Mouse (Mus musculus) ES-E14 (cell line): ENCODE data around the gene Tnik. TPM values are rescaled to one million over a fixed set of nuclear protein-coding genes. Genes with fewer than 3 reads are reported as not detected.

ENCODE experiments used
- DNase-seq: peaks from one replicate; pipeline ENCODE4 v3.0.0-alpha.2; 2013; ENCODE audit warnings: low read depth, low spot score
- H3K27ac ChIP-seq: 2 replicates; pipeline ENCODE4 v1.5.1; 2012; ENCODE audit warnings: low read depth, mild to moderate bottlenecking, low read length, moderate library complexity, mixed read lengths; ENCODE audit not compliant: poor library complexity, insufficient read depth, severe bottlenecking
- H3K36me3 ChIP-seq: 2 replicates; pipeline ENCODE4 v1.6.1; 2012; ENCODE audit warnings: mild to moderate bottlenecking, low read length, moderate library complexity, mixed read lengths; ENCODE audit not compliant: control insufficient read depth, poor library complexity, insufficient read depth, severe bottlenecking
- H3K4me1 ChIP-seq, 2 experiments: fragments of 150-350 bp in 1 of 2; sonication (generic) in 1 of 2; 2 replicates each; pipeline ENCODE4 v1.6.1; 2012; ENCODE audit warnings: low read length in 2 of 2, mild to moderate bottlenecking in 1 of 2, mixed read lengths in 1 of 2; ENCODE audit not compliant: control insufficient read depth in 2 of 2, insufficient read depth in 2 of 2, poor library complexity in 1 of 2
- H3K4me3 ChIP-seq, 2 experiments: fragments of 150-350 bp in 1 of 2; sonication (generic) in 1 of 2; 2 replicates each; pipeline ENCODE4 v1.5.1; 2012; ENCODE audit warnings: low read length in 2 of 2, low read depth in 1 of 2, mild to moderate bottlenecking in 1 of 2, mixed read lengths in 1 of 2; ENCODE audit not compliant: insufficient read depth in 1 of 2, poor library complexity in 1 of 2, severe bottlenecking in 1 of 2
- H3K9ac ChIP-seq: 2 replicates; pipeline ENCODE4 v1.6.1; 2012; ENCODE audit warnings: low read depth, mild to moderate bottlenecking, low read length, mixed read lengths; ENCODE audit not compliant: poor library complexity, insufficient read depth, severe bottlenecking
- H3K9me3 ChIP-seq: fragments of 150-350 bp; sonication (generic); 2 replicates; pipeline ENCODE4 v1.6.1; 2012; ENCODE audit warnings: low read depth, mild to moderate bottlenecking, low read length; ENCODE audit not compliant: control insufficient read depth, insufficient read depth
- CHD2 ChIP-seq: IDR thresholded peaks from 2 replicates; pipeline ENCODE4 v1.6.1; 2014; ENCODE audit warnings: mild to moderate bottlenecking, low read depth, low read length, inconsistent platforms
- HCFC1 ChIP-seq: IDR thresholded peaks from 2 replicates; pipeline ENCODE4 v1.6.1; 2012; ENCODE audit warnings: low read length, inconsistent platforms, borderline replicate concordance; ENCODE audit not compliant: insufficient read depth
- MAFK ChIP-seq: IDR thresholded peaks from 2 replicates; pipeline ENCODE4 v1.6.1; 2014; ENCODE audit warnings: mild to moderate bottlenecking, low read depth, low read length, inconsistent platforms; ENCODE audit not compliant: insufficient read depth
- ZC3H11A ChIP-seq: IDR thresholded peaks from 2 replicates; pipeline ENCODE4 v1.6.1; 2012; ENCODE audit warnings: low read depth, mild to moderate bottlenecking, inconsistent platforms, low read length, borderline replicate concordance
- ZNF384 ChIP-seq: IDR thresholded peaks from 2 replicates; pipeline ENCODE4 v1.6.1; 2012; ENCODE audit warnings: low read depth, low read length, inconsistent platforms
- in situ Hi-C, 2 experiments: fragments of 600-800 bp; cut with MboI; formaldehyde crosslinking; loops; one replicate each; pipeline ENCODE4 v1.15.1; 2025; ENCODE audit warnings: low sequenced_read_pairs in 2 of 2, inconsistent platforms in 1 of 2; ENCODE audit not compliant: unreplicated experiment in 2 of 2
- total RNA-seq: library from RNA; depleted of rRNA; stranded (reverse); fragments of 300-350 nt; gene quantifications from 2 replicates; pipeline ENCODE4 v1.2.3, GENCODE M21; 2012

The Tnik gene
- total RNA-seq, 1 experiment: 2.6 TPM

GRCm38 (mm10) chr3:28725203-28725602, 462.2 kb downstream of the Tnik start:
- no peak overlapping the region for H3K27ac ChIP-seq
- H3K9me3 ChIP-seq: no peaks in the 10 kb centered on the region
- no peak overlapping the region for H3K4me3 ChIP-seq
- H3K36me3 ChIP-seq: no peaks in the 10 kb centered on the region
- no peak overlapping the region for H3K9ac ChIP-seq
- DNase-seq: no peak
- no peak for TF ChIP-seq CHD2
- TF ChIP-seq MAFK: no peak
- TF ChIP-seq ZC3H11A: no peak
- TF ChIP-seq ZNF384: no peak
- no peak for TF ChIP-seq HCFC1
- no peaks in the 10 kb centered on the region for H3K4me1 ChIP-seq
- in situ Hi-C loops: loop anchor here in 1 of 2 experiments (25.0 kb wide), 1 partner anchor 563 kb away; no protein-coding TSS in a partner anchor
